Mouse (Mus musculus): ENCODE data around the gene Selenov.
A peak's percentile ranks its signal among the peaks of the same experiment; 100 is the strongest.

Selenov gene

DNA sequence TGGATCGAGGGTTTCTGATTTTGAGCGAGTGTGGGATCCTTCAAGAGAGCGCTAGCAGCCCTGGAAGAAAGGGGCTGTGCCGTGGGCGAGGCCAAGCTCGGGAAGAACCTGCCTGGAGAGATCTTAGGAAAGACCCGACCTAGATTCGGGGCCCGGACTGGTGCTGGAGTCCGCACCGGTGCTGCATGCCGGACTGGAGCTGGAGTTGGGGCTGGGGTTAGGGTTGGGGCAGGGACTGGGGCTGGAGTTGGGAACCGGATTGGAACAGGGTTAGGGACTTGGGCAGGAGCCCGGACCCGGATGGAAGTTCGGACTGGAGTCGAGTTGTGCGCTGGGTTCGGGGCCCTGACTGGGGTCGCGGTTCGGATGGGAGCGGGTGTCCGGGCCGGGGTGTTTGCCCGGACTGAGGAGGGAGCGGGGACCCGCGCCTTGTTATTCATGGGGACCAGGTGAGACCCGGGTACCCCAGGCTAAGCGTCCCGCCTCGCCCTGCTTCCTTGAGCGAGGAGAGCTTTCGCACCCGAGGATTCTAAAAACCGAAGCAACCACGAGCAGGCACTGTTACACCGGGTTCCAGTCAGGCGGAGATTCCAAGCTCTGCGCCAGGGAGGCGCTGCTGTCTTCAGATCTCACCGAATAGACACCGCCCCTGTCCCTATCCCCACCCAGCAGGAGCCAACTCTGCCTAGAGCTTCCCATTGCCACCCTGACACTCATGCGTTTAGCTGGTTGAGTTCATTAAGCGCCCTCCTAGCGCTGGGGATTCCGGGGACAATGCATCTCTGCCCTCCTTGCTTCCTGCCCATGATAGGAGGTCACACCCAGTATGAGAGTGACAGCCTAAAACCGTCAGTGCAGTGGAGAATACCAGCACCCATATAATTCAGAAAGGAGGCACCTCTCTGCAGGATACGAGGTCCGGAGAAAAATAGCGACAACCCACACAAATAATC lies at the start of gene Selenov:
Gene Selenov, minus strand, starts transcription at position 549 of the 953 bp plus-strand sequence.
- peak; percentile 41 for DNase-seq

DNA sequence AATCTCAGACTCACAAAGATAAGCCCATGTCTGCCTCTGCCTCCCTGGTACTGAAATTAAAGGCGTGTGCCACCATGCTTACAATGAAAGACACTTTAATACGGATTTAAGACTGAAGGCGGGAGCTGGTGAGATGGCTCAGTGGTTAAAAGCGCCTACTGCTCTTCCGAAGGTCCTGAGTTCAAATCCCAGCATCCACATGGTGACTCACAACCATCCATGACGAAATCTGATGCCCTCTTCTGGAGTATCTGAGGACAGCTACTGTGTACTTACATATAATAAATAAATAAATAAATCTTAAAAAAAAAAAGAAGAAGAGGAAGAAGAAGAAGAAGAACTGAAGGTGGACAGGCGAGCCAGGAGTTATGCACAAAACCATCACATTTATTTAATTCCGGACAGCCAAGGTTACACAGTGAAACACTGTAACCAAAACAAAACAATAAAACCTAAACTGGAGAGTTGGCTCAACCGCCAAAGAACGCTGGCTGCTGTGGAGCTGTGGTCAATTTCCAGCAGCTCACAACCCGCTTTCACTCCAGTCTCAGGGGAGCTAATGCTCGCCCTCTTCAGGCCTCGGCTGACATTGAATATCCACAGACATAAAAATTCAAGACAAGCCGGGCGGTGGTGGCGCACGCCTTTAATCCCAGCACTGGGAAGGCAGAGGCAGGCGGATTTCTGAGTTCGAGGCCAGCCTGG lies 48.4 kb upstream of the Selenov start:
- no peak for DNase-seq

DNA sequence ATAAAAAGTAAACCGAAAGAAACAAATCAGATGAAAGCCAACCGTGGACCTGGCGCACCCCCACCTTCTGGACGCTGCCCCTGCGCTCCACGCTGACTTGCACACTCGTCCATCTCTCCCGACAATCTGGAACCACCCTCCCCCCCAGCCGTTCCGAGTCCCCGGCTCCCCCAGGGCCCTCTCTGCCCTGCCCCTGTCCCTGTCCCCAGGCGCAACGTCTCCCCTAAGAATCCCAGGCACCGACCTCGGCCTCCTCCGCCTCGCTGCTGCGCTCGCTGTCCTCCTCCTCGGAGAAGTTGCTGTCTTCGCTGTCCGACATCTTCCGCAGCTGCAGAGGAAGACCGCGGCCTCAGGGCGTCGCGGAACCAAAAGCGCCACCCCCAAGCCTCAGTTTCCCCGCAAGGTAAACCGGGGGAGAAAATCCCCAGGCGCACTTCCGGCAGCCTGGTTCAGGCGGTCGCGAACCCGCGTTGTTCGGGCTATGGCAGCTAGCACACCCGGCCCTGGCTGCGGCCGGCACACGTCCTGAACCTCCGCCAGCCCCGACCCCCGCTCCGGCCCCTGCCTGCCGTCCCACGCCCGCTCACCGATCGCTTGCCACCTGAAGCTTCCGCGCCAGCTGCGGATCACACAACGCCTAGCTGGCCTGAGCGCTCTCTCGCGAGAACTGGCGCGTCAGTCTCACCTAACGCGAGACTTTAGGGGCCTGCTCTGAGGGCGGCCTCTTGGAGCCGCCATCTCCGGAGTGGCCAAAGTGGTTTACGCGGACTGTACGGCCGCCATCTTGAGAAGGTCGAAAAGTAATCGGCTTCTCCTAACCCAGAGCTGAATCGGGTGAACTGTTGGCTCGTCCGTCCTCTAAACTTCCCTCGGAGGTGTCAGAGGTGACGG lies 47.4 kb upstream of the Selenov start, which contains the start of gene Supt5:
Gene Supt5, minus strand, starts transcription at position 639 of the 891 bp plus-strand sequence.
- DNase-seq: peak; percentile 96

DNA sequence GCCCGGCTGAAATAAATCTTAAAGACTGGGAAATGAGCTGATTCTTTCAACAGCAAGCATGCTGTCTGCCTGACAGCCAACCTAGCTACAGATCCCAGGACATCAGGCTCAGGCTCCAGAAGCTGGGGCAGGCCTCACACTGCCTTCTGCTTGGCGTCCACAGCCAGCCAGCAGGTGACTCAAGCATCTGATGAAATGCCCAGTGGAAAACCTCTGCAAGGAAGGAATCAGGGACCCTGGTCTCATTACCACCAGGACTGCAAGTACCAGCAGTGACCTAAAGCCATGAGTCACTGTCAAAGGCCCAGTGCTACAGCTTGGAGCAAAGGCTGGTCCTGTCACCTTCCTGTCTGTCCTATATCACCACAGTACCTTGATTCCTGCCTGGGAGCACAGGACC lies 44.5 kb upstream of the Selenov start:
- no peak for DNase-seq

DNA sequence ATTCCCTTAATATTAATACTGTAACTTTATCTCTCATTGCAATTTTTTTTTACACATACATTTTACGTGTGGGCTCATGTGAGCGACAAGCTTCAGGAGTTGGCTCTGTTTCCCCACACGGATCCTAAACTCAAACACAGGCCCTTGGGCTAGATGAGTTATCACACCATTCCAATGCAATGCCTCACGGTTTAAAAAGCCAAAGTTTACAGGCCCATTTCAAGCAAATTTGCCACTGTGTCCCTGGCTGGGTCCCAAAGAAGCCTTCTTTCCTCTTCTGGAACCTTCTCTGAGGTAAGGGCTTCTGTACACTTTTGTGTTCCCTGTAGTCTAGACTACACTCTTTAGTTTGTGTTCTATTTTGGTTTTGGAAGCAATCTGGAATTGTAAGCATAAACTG lies 43.5 kb upstream of the Selenov start:
- no peak for DNase-seq

DNA sequence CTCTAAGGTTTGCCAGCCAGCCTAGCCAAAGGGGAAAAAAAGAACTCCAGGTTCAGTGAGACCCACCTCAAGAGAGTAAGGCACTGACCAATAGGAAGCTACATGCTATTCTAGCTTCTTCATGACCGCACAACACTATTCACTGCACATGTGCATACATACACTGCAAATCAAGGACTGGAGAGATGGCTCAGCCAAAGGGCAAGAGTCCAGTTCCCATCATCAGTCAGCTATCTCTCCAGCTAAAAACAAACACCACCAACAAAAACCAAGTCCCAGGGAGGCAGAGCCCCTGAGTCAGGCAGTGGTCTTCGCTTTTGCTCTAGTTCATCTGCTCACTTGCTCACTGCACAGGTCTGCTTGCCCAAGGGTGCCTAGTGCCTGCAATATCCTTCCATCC lies 37.3 kb upstream of the Selenov start:
- DNase-seq: no peak

DNA sequence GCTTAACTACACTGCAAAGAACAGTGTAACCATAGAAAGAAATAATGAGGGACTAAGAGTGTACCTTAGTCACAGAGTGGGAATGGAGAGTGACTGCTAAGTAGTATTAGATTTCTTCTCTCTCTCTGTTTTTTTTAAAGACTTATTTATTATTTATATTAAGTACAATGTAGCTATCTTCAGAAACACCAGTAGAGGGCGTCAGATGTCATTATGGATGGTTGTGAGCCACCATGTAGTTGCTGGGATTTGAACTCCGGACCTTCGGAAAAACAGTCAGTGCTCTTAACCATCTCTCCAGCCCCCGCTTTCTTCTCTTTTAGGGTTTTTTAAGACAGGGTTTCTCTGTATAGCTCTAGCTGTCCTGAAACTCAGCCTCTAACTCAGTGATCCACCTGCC lies 35.5 kb upstream of the Selenov start:
- no peak for DNase-seq

DNA sequence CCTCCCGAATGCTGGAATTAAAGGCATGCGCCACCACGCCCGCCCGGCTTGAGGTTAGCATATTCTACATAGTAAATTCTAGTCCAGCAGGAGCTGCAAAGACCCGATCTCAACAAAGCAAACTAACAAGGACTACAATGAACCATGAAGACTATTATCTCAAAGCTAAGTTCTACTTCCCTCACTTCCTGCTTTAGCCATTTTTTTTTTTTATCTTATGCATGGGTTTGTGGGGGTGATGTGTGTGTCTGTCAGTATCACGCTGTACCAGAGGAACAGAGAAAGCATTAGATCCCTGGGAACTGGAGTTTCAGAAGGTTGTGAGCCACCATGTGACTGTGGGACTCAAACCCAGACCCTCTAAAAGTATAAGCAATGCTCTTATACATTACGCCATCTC lies 34.3 kb upstream of the Selenov start:
- DNase-seq: no peak

DNA sequence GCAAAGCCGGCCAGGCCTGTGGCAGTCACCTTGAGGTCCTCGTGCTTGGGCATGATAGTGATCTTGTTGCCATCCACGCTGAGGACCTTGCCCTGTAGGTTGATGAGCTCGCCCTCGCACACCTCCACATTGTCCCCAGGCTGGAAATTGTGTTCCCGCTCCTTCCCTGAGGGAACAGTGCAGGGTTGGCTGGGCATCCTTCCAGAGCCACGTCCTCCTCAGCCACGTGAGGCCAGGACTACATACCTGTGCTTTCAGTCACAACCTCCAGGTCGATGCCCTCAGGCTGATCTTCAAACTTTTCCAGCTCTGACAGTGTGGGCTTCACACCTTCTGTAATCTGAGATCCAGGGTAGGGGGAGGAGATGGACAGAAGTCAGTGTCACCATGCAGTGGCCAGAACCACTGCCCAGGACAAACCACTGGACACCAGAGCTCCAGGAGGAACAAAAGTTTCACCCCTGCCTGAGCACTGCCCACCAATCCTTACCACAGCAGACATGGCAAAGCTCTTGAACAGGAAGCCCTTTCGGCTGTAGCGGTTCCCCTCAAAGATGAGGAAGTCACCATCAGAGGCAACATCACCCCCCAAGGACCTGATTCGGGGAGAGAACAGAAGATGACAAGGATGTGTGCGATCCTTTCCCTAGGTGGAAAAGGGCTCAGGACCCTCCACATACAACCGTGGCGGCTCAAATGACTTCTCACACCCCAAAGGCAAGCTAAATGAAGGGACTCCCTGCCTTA lies 31.2 kb upstream of the Selenov start:
- DNase-seq: no peak

DNA sequence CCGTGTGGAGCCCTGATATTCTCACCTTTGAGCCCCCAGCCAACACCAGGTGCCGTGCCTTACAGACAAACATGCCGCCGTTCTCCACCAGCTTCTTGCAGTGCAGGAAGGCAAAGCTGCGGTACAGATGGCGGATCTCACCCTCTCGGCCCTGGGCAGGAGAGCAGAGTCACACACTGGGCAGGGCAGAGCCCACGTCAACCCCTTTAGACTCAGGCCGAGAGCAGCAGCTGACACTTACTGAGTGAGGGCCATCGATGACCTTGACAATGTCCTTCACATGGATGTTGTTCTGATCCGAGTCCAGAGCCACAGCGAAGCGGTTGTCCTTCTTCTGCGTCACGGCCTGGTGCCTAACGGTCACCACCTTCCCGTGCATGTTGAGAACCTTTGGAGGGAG lies 27.7 kb upstream of the Selenov start:
- DNase-seq: no peak

DNA sequence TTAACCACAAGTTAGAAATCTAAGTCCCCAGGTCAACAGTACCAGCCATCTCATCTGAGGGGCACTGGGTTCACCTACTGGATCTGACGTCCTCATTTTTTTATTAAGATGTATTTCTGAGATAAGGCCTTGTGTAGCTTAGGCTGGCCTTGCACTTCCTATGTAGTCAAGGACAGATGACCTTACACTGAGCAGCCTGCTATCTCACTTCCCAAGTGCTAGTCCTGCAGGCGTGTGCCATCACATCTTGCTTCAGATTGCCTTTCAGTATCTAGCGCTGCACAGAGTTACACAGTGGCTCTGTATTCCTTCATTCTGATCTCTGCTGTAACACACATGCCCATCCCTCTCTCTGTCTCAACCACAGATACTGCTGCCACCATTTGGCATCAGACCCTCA lies 27.1 kb upstream of the Selenov start:
- no peak for DNase-seq

DNA sequence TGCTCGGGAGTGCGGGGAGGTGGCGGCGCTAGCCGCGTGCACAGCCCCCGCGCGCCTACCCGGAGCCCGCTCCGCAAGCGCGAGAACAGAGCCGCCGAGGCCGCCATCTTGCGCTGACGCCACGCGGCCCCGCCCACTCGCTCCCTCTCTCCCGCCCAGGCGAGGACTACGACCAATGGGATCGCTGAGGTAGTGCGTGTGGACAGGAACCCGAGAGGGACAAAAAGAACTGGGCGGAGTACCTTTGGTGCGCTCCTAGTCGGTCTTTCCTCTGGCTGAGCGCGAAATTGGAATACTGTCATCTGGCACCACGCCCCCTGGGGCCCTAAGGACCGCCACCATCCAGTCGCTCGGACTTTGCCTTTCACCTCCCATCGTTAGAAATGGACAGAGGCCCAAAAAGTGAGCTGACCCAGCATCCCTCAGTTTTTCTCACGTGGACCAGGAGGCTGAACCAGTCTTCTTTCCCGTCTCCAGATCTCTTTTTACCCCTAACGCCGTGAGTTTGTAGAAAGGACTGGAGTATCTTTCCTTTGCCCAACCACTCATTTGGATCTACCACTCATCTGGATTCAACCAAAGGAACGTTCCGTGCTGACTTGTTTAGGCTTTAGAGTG lies 21.0 kb upstream of the Selenov start, which contains the start of gene Timm50:
Gene Timm50, minus strand, starts transcription at position 147 of the 618 bp plus-strand sequence.
- peak; percentile 99 for DNase-seq

DNA sequence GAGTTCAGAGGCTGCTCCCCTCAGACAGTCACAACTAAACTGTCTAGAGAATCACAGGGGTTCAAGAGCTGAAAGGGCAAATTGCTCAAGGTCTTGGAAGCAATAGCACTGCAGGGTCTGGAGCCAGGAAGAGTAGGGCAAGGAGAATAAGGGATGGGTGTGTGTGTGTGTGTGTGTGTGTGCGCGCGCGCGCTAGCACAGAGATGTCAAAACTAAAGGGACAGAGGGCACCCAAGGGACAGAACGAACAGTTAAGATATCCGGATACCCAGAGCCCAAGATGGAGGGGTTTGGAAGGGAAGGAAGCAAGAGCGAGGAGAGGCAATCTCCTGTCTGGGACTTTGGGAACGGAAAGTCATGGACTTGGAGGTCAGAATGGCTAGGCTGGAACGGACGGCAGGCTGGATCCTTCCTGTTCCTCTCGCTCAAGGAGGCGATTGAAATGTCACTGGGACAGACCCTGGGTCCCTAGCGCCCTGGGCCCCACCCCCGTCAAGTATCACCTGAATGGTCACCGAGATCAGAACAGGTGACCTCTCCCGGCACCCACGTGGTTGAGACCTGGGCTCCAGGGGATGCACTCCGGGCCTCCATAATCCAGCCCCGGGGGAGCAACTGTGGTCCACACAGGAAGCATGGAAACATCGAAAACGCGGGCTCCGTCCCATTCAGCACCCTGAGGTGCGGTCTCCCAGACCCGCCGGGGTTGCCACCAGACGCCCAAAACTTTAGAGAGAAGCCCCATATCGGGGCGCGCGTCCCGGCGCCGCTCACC lies 20.4 kb upstream of the Selenov start:
- DNase-seq: no peak

DNA sequence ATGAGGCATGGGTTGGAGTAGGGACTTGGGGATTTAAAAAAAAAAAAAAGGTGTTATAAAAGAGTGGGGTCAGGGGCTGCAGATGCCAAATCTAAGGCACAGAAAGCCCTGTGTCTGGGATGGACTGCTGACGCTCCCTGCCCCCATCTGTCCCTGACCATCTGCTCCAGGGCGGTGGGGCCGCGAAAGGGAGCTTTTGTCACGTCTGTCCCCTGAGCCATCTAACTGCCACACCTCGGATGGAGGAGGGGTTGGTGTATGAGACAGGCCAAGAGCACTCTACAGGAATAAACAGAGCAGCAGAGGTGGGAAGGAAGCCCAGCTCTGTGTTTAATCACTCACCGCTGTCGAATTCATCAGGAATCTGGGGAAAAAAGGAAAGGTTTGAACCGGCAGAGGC lies 18.8 kb upstream of the Selenov start:
- DNase-seq: no peak

DNA sequence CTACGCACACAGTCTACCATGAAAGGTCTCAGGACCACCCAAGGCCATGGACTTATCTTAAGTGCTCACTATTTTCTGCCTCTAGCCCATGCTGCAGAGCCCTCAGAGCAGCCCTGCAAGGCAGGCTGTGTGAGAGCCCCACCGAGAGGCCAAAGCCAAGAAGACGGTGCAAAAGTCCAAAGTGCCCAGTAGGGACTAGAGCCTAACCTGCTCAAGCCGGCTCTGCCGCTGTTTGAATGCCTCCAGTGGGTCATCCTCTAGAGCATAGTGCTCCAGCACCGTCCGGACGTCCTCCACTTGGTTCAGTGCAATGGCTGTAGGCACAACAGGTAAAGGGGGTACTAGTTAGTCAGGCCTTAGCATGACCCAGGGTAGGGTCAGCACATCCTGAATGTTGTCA lies 15.2 kb upstream of the Selenov start:
- no peak for DNase-seq

DNA sequence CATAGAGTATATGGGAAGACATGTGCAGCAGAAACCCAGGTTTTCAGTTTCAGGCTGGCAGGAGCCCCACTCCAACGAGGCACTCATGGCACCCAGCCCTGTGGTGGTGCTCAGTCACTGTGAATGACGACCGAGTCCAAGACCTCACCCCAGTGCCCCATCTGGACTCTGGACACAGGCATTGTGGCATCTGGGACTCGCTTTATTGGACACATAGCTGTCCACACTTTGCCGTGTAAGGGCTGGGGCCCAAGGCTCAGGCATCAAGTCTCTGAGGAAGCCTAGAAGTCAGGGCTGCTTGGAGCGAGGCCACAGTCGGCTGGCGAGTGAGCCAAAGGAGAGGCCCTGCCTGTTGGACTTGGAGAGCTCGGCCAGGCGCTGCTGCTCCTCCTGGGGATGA lies 14.7 kb upstream of the Selenov start:
- DNase-seq: no peak

DNA sequence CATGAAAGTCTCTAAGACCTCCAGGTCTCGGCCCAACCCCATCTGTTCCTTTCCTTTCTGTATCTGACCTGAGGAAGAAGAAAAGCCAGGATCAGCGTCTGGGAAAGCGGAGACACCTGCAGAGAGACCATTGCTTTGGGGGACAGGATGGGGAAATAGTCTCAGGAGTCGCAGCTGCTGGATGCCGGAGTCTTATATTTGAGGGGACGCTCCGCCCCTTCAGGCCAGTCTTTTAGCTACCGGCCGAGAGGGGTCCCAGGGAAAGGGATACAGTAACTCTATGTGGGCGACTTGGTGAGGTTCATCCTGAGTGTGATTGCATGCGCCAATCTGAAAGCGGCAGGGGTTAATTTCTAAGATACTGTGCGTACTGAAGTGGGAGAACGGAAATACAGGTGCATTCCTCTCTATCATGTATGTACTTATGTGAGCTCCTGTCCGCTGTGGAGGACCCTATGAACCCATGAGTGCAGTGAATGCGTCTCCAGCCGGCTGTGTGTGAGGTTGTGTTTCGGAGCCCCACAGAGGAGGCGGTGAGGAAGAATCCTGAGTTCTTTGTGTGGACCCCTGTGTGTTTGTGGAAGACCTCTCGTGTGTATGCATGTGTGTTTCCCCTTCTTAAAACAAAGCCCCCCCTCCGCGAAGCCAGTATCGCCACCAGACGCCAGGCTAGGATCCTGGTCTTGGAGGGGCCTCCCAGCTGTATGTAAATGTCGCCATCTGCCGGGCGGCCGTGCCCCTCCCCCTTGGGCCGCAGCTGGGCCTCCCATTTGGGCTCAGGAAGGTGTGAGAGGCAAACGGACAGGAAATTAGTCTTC lies 10.8 kb upstream of the Selenov start, which contains the start of gene Dll3:
Gene Dll3, minus strand, starts transcription at position 623 of the 818 bp plus-strand sequence.
- DNase-seq: peak; percentile 33

DNA sequence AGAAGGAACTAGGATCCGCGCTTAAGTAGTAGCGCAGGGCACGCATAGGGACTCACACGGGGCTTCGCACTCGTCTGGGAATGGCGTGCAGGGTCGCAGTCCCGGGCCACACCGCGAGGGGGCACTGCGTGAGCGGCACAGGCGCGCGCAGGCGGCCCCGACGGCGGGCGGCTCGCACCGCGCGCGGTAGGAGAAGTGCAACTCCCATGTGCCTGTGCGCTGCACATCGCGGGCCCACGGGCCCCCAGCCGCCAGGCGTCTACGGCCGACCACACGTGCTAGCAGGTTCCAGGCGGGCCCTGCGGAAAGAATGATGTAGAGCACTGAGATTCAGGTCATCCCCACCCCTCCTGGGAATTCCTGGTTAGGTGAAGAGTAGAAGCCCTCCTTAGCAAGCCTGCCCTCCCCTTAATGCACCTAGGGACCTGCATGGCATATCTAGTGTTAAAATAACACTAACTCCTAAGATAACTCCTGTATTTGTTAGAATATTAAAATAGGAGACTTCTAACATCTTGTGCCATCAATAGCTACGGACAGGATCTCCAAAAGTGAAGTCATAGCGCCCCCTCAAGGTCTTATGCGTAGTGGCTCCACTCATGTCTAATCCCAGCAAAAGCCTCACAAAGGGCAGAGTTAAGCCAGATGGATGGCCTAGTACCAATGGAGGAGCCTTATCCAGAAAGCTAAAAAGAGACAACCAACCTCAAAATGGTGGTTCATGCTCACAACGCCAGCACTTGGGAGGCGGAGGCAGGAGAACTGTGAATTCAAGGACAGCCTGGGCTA lies 8.0 kb upstream of the Selenov start:
- DNase-seq: no peak

DNA sequence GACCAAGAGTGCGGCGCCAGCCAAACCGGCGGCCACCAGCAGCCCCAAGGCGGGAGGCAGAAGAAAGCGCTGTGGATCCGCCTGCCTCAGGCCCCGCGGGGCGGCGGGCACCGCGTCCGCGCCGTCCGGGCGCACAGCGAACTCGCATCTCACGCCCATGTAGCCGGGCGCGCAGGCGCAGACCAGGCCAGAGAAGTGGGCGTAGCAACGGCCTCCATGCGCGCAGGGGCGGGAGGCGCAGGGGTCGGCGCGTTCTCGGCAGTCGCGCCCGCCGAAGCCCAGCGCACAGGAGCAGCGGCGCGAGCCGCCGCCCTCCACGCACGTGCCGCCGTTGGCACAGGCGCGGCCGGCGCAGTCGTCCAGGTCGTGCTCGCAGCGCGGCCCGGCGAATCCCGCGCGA lies 3.5 kb upstream of the Selenov start:
- peak; percentile 70 for DNase-seq

Measured in right cerebral cortex, postnatal 25 days (tissue).